Mouse (Mus musculus): ENCODE measurements at regions not wholly inside any gene's neighbourhood (a gene's known extent, or its start where the extent isn't known, plus 50 kb on each side); places are given as distances from the start of the nearest gene placed in this dataset.

DNA sequence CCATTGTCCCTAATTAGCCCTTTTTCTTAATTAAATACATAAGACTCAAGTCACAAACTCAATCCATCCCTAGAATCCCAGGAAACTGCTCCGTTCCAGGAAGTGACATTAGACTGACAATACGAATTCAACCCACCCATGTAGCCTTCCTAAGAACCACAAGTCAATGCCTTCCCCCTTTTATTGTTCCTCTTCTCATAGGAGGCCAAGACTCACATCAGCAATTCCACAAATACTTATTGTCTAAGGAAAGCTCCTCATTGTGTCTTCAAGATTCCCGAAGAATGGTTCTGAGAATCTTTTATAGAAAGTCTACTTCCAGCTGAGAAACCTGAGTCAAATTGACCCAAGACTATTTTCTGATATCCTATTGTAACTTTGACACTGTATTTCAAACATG lies 147.3 kb downstream of the Dmac1 start:
- no peak for ATAC-seq

DNA sequence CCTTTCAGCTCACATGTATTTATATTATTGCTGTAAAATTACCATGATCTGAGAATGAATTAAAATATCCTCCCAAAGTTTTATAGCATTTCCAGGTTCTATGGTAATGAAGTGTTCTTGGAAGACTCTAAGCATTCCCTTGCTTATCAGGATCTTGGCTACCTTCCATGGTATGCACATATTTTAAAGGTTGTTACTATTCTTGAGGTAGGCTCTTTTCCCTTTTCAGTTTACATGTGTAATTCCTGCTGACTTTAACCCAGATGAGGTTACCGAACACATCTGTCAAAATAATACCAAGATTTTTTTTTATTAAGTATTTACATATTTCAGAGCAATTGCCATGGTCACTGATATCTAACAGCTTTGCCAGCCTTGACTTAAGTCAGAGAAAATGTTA lies 162.2 kb downstream of the Dmac1 start:
- ATAC-seq, result no peak

DNA sequence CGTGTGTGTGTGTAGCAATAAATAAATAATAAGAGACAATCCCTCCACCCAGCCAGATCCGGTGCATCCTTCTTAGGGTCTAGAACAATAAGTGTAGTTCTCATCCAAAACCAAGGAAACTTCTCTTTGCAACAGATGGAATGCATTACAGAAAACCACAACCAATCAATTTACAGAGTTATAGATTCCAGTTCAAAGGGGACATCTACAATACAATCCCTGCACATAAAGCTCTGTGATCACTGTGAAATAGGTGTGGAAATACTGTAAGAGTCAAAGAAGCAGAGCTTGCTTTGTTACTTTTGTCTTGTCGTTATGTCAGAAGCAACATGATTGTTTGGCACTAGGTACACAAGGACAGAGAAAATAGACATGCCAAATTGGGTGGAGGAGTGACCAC lies 162.8 kb downstream of the Dmac1 start:
- ATAC-seq, result no peak

DNA sequence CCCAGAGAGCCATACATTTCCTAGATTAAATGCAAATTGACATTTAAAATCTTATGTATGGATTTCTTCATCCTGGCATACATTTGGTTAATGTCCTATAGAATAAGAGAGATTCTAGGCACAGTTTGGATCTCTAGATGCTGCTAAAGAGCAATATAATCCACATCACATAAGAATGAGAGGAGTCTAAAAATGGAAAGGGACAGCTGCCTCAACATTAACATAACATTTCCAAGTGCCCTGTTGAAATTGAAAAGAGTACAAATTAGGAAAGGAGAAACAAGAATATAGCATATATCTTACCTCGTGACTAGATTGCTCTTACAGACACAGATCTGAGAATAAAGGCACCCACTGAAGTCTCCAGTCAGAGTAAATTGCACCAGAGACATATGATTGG lies 212.3 kb downstream of the Dmac1 start:
- ATAC-seq, result no peak

DNA sequence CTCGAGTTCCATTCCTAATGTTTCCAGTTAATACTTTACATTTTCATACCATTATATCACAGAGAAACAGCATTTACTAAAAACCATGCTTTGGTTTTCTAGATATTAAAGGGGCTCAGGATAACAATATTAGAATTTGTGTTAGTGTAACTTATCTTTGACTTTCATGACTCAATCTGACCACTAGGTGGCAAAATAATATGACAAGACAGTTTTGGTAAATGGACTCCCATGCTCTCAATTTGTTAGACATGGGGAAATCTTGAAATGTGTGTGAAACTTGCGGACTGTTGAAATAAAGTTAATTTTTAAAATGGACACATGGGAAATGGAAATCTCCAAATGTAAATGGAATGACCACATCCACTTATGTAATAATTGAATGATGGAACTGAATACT lies 214.8 kb downstream of the Dmac1 start:
- ATAC-seq, result peak; percentile 62

DNA sequence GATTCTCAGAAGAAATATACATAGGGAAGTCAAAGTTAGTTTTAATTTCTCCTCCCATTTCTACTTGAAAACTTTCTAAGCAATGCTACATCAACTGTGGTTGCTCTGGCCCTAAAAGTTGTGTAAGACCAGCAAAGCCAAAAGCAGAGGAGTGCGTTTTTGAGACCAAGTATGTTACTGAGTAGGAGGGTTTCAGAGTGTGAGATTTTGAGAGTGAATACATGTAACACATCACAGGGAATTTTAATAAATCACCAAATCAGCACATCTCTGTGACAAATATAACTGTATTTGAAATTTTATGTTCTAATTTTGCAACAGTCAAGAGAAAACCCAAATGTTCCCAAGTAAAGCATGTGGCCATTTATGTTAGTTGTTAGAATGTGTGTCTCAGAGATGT lies 234.6 kb downstream of the Dmac1 start:
- ATAC-seq, result no peak

DNA sequence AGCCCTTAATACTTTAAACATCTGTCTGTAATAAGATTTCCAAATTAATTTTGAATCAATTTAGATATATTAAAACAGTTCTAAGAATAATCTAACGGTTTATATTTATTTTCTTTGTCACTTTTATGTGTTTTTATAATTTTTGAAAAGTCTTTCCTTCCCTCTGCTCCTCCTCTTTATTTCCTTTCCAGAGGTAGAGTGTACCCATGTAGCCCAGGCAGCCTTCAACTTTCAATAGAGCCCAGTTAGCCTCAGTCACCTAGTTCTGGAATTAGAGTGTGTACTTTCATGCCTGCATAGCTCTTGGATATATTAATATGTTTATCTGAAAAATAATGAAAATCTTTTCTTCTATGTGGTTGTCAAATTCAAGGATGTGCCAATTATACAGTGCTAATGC lies 235.5 kb downstream of the Dmac1 start:
- ATAC-seq, result no peak

DNA sequence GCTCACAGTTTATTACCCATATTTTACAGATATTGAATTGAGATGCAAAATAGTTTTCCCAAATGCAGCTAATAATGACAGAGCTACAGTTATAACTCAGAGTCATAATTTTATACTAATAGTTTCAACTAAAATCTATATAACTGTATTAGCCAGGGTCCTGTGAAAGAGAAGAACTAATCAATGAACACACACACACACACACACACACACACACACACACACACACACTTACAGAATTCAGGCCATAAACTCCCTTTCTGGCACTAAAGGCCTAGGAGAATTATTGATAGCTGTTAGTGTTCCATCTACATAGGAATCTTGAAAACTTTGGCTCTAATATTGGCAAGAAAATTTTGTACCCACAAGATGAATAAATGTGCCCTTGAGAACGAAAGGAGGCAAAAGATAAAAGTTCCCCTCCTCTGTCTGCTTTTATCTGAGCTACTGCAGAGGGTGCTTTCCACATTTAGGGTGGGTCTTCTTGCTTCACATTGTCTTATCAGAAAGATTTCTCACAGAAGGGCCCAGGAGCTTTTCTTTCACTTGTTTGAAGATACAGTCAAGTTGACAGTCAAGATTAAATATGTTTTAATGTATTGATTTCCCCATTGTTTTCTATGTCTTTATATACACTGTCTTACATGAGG lies 236.1 kb downstream of the Dmac1 start:
- ATAC-seq, result no peak
